Mouse (Mus musculus): ENCODE data around the gene Tgfb1. TPM values are rescaled to one million over a fixed set of nuclear protein-coding genes. Genes with fewer than 3 reads are reported as not detected.

The Tgfb1 gene
- polyA plus RNA-seq, 1 experiment from 2014 or later: 6.1 TPM

DNA sequence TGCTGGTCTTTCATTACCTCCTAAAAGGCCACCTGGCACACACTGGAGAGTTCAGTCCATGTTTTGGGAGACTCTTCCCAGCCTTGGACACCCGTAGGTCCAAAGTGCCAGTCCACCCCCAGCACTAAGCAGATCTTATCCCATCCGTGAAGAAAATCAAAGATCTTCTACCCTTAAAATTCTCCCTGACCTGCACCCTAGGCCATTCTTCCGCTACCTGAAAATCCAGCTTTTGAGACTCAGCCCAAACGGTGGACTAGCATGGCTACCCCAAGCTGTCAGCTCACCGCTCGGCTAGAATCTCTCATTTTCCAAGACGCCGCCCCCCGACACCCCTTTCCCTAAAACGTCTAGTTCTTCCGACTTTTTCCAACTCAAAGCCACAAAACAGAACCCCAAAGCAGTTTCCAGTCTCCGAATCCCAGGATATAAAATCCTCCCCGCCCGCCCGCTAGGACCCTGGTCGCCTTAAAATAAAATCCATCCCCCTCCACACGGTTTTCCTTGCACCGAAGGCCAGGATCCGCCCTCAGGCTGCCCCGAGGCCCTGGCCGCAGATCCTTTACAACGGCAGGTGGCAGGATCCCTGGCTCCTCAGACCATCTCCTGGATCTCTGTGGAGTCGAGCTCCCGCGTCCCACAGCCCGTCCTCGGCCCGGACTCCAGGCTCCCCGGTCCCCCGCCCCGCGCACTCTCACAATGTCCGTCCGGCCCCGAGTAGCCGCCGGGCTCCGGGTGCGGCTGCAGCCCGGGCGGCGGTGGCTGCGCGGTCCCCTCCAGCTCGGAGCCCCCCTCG, 67.0 kb downstream of the Tgfb1 start:
- H3K27ac ChIP-seq (ENCODE audit: low read depth): peak overlapping the region; percentile 98
- no peaks in the 10 kb centered on the region for H3K9me3 ChIP-seq (ENCODE audit: low read length)
- H3K4me2 ChIP-seq (ENCODE audit: low read depth, low read length): peak overlapping the region; percentile 77
- H3K9ac ChIP-seq (replicated peaks): peak overlapping the region; percentile 94
- ATAC-seq (no peak), DNase-seq (no peak)
- peak overlapping the region; percentile 79 for H3K4me3 ChIP-seq (ENCODE audit: low read depth, low read length)
- peaks cover 28% of the 10 kb centered on the region for H3K4me1 ChIP-seq (ENCODE audit: insufficient read depth)
- WGBS (ENCODE audit: insufficient replicate concordance): under 1% methylated on average over 46 of the region's 46 CpGs
- no peak for TF ChIP-seq CTCF (IDR thresholded peaks at IDR 0.05; ENCODE audit: low read depth)
- TF ChIP-seq EP300 (IDR thresholded peaks at IDR 0.05; ENCODE audit: low read depth): no peak
- H3K27me3 ChIP-seq (ENCODE audit: insufficient read depth, low read length): no peaks in the 10 kb centered on the region
- peaks cover 30% of the 10 kb centered on the region for H3K36me3 ChIP-seq (replicated peaks; ENCODE audit: insufficient read depth, low read length)

DNA sequence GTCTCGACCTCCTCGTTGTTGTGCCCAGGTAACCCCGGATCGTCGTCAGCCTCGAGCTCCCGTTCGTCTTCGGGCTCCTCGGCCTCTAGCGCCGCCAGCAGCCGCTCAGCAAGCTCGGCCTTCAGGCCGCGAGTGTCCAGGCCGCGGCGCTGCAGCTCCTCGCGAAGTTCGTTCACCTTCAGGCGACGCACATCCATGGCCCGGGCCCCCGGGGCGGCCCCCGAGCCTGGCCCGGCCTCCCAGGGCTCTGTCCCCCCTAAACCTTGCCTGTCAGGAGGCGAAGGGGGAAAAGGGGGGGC, 67.6 kb downstream of the Tgfb1 start:
- WGBS (ENCODE audit: insufficient replicate concordance): 7% methylated on average over 30 of the region's 30 CpGs
- Histone ChIP-seq H3K4me1 (ENCODE audit: insufficient read depth) (peaks cover 28% of the 10 kb centered on the region), H3K9ac (replicated peaks) (peak overlapping the region; percentile 94), H3K9me3 (ENCODE audit: low read length) (no peaks in the 10 kb centered on the region), H3K4me2 (ENCODE audit: low read depth, low read length) (peak overlapping the region; percentile 77), H3K4me3 (ENCODE audit: low read depth, low read length) (peak overlapping the region; percentile 79), H3K27ac (ENCODE audit: low read depth) (peak overlapping the region; percentile 98), H3K27me3 (ENCODE audit: insufficient read depth, low read length) (no peaks in the 10 kb centered on the region), H3K36me3 (replicated peaks; ENCODE audit: insufficient read depth, low read length) (peaks cover 24% of the 10 kb centered on the region)
- ATAC-seq (no peak), DNase-seq (no peak)
- TF ChIP-seq CTCF (IDR thresholded peaks at IDR 0.05; ENCODE audit: low read depth): peak; percentile 50
- TF ChIP-seq EP300 (IDR thresholded peaks at IDR 0.05; ENCODE audit: low read depth): no peak

Other genes with a start within 250 kb of the Tgfb1 start
- gene Ceacam1, start 209.4 kb upstream of the Tgfb1 start, polyA plus RNA-seq (2015; fragmentation: Nextera tagmentation; extraction: Ambion mirVana): 24.3 and 27.3 TPM in 2 replicates
- gene Ceacam2, start 147.1 kb upstream of the Tgfb1 start, polyA plus RNA-seq (2015; fragmentation: Nextera tagmentation; extraction: Ambion mirVana): 0.08 TPM in 1 of 2 replicates, not detected in the other
- 0.20 TPM in 1 of 2 replicates, not detected in the other for gene Erich4, start 71.1 kb upstream of the Tgfb1 start, polyA plus RNA-seq (2015; fragmentation: Nextera tagmentation; extraction: Ambion mirVana)
- 12.2 and 13.7 TPM in 2 replicates for gene Dmac2, start 67.6 kb upstream of the Tgfb1 start, polyA plus RNA-seq (2015; fragmentation: Nextera tagmentation; extraction: Ambion mirVana)
- gene B3gnt8, start 60.3 kb upstream of the Tgfb1 start, polyA plus RNA-seq (2015; fragmentation: Nextera tagmentation; extraction: Ambion mirVana): 3.7 and 4.1 TPM in 2 replicates
- gene Bckdha, start 28.0 kb upstream of the Tgfb1 start, polyA plus RNA-seq (2015; fragmentation: Nextera tagmentation; extraction: Ambion mirVana): 106 and 123 TPM in 2 replicates
- 44.5 and 49.2 TPM in 2 replicates for gene Exosc5, start 27.8 kb upstream of the Tgfb1 start, polyA plus RNA-seq (2015; fragmentation: Nextera tagmentation; extraction: Ambion mirVana)
- 0.58 and 0.76 TPM in 2 replicates for gene Tmem91, start 11.8 kb upstream of the Tgfb1 start, polyA plus RNA-seq (2015; fragmentation: Nextera tagmentation; extraction: Ambion mirVana)
- gene B9d2, start 6.2 kb upstream of the Tgfb1 start, polyA plus RNA-seq (2015; fragmentation: Nextera tagmentation; extraction: Ambion mirVana): 15.0 and 16.0 TPM in 2 replicates
- 6.7 and 6.8 TPM in 2 replicates for gene Ccdc97, start 32.1 kb downstream of the Tgfb1 start, polyA plus RNA-seq (2015; fragmentation: Nextera tagmentation; extraction: Ambion mirVana)
- gene Hnrnpul1, start 67.8 kb downstream of the Tgfb1 start, polyA plus RNA-seq (2015; fragmentation: Nextera tagmentation; extraction: Ambion mirVana): 21.4 and 22.6 TPM in 2 replicates
- 26.6 and 27.4 TPM in 2 replicates for gene Axl, start 101.7 kb downstream of the Tgfb1 start, polyA plus RNA-seq (2015; fragmentation: Nextera tagmentation; extraction: Ambion mirVana)
- 0.65 and 0.92 TPM in 2 replicates for gene Cyp2s1, start 129.9 kb downstream of the Tgfb1 start, polyA plus RNA-seq (2015; fragmentation: Nextera tagmentation; extraction: Ambion mirVana)
- 3.4 and 5.8 TPM in 2 replicates for gene Cyp2b10, start 210.6 kb downstream of the Tgfb1 start, polyA plus RNA-seq (2015; fragmentation: Nextera tagmentation; extraction: Ambion mirVana)